ENCODE assay signal across 8 mouse cellular contexts in genomic region chr15:96287976-96288835, GRCm38 (mm10). TPM values are rescaled to one million over a fixed set of nuclear protein-coding genes. Genes with fewer than 3 reads are reported as not detected.
DNase-seq lines count a peak whose midpoint lies in the region; ATAC-seq and TF ChIP-seq lines count a peak whose summit lies in the region.

No protein-coding gene starts in this region.

- intact Hi-C loops in heart, adult 2 months (cut with DNase I) = loop anchor here (5.0 to 10.0 kb wide), 2 partner anchors 409 to 493 kb away; partner anchors contain the start of genes Ano6 and Slc38a2

- peak overlapping the region; percentile 89 for H3K9ac ChIP-seq in heart, adult 2 months (ENCODE audit: low read depth, low read length)
- H3K9ac ChIP-seq in limb, embryonic 15.5 days = peak overlapping the region; percentile 98
- peak overlapping the region; percentile 99 for H3K9ac ChIP-seq in stomach, postnatal 0 days (ENCODE audit: low read length)

- TF ChIP-seq POLR2A in heart, adult 2 months (IDR thresholded peaks at IDR 0.05; ENCODE audit: insufficient read depth, low read depth, low read length) = no peak

- no peaks in the 10 kb centered on the region for H3K27me3 ChIP-seq in heart, adult 2 months (ENCODE audit: control insufficient read depth, insufficient read depth, low read length)
- no peaks in the 10 kb centered on the region for H3K27me3 ChIP-seq in limb, embryonic 15.5 days
- no peaks in the 10 kb centered on the region for H3K27me3 ChIP-seq in stomach, postnatal 0 days (ENCODE audit: control insufficient read depth, insufficient read depth, low read length)

- peak overlapping the region; percentile 71 for H3K4me2 ChIP-seq in limb, embryonic 15.5 days
- H3K4me2 ChIP-seq in stomach, postnatal 0 days (replicated peaks; ENCODE audit: low read depth) = peak overlapping the region; percentile 78

- no peak for ATAC-seq in limb, embryonic 15.5 days (ENCODE audit: insufficient number of reproducible peaks, low FRiP score, low TSS enrichment, low read depth)
- ATAC-seq in stomach, postnatal 0 days (ENCODE audit: low FRiP score, low TSS enrichment) = no peak

- no peaks in the 10 kb centered on the region for H3K9me3 ChIP-seq in limb, embryonic 15.5 days
- no peaks in the 10 kb centered on the region for H3K9me3 ChIP-seq in stomach, postnatal 0 days (ENCODE audit: control insufficient read depth, low read length)

- H3K36me3 ChIP-seq in heart, adult 2 months (ENCODE audit: control insufficient read depth, insufficient read depth, low read length) = peaks cover 24% of the 10 kb centered on the region
- no peaks in the 10 kb centered on the region for H3K36me3 ChIP-seq in limb, embryonic 15.5 days
- H3K36me3 ChIP-seq in stomach, postnatal 0 days (ENCODE audit: control insufficient read depth, insufficient read depth, low read length) = no peaks in the 10 kb centered on the region

- H3K4me3 ChIP-seq in heart, adult 2 months = peak overlapping the region; percentile 92
- peak overlapping the region; percentile 80 for H3K4me3 ChIP-seq in limb, embryonic 15.5 days
- peak overlapping the region; percentile 93 for H3K4me3 ChIP-seq in stomach, postnatal 0 days (ENCODE audit: low read depth, low read length)

- peak overlapping the region; percentile 98 for H3K27ac ChIP-seq in heart, adult 2 months
- peak overlapping the region; percentile 100 for H3K27ac ChIP-seq in limb, embryonic 15.5 days
- H3K27ac ChIP-seq in stomach, postnatal 0 days (replicated peaks) = peak overlapping the region; percentile 100

- peaks cover 8% of the 10 kb centered on the region for H3K4me1 ChIP-seq in heart, adult 2 months (ENCODE audit: control insufficient read depth, insufficient read depth, low read length)
- H3K4me1 ChIP-seq in limb, embryonic 15.5 days = peaks cover 12% of the 10 kb centered on the region
- H3K4me1 ChIP-seq in stomach, postnatal 0 days (replicated peaks; ENCODE audit: control insufficient read depth, insufficient read depth) = no peaks in the 10 kb centered on the region

- no peak for TF ChIP-seq EP300 in heart, adult 2 months (IDR thresholded peaks at IDR 0.05; ENCODE audit: insufficient read depth, low read depth, low read length)
- TF ChIP-seq EP300 in stomach, postnatal 0 days (optimal IDR thresholded peaks at IDR 0.05) = no peak

- peak; percentile 33 to 49 for DNase-seq in lung, adult 18-20 months
- DNase-seq in lung, postnatal 25 days (ENCODE audit: low spot score) = no peak
- peak; percentile 78 for DNase-seq in embryo, embryonic 9.5 days (ENCODE audit: extremely low spot score)
- DNase-seq in heart, adult 2 months = peak; percentile 72 to 77
- DNase-seq in kidney, adult 8-10 months = peak; percentile 33 to 47
- peak; percentile 78 for DNase-seq in neural tube, embryonic 10.5 days (ENCODE audit: extremely low spot score, low spot score)
- peak; percentile 60 for DNase-seq in stomach, postnatal 0 days (ENCODE audit: low spot score)

- TF ChIP-seq CTCF in heart, adult 2 months (IDR thresholded peaks at IDR 0.05) = no peak
- TF ChIP-seq CTCF in stomach, postnatal 0 days (IDR thresholded peaks at IDR 0.05; ENCODE audit: low read depth) = no peak

- 5% methylated on average over 91 of the region's 97 CpGs for WGBS in heart, adult 2 months
- WGBS in limb, embryonic 15.5 days = under 1% methylated on average over 92 of the region's 97 CpGs
- WGBS in stomach, postnatal 0 days = under 1% methylated on average over 67 of the region's 97 CpGs

- H3K79me2 ChIP-seq in heart, adult 2 months (replicated peaks; ENCODE audit: control insufficient read depth, insufficient read depth, low read length) = no peaks in the 10 kb centered on the region

RNA-seq across cellular contexts. Expression of gene Arid2, which starts 0.9 kb away (rescaled TPM):
- total RNA-seq in heart, adult 2 months (2021) = 10 to 100 TPM; 20.1 to 21.1 TPM
- 8.0 and 13.7 TPM in 2 replicates for polyA plus RNA-seq in heart, adult 2 months (2012; rRNA removed)
- polyA plus RNA-seq in limb, embryonic 15.5 days (2015; fragmentation: Nextera tagmentation; extraction: Ambion mirVana) = 18.3 and 21.5 TPM in 2 replicates
- polyA plus RNA-seq in stomach, postnatal 0 days (2015; fragmentation: Nextera tagmentation; extraction: Ambion mirVana) = 7.3 and 8.3 TPM in 2 replicates
